Mouse (Mus musculus) layer of hippocampus, adult 11-12 months (tissue): ENCODE data around the gene Cask.

Experiments
- DNase-seq: peaks from one replicate; pipeline ENCODE4 v3.0.0; 2022; ENCODE audit warnings: low spot score

Cask gene

GRCm38 (mm10) chrX:13720296-13720829 lies 130.8 kb downstream of the Cask start:
- no peak for DNase-seq

GRCm38 (mm10) chrX:13718283-13718682 lies 132.9 kb downstream of the Cask start:
- no peak for DNase-seq

- DNase-seq: no peak
These were observed 134.2 kb downstream of the Cask start for GRCm38 (mm10) chrX:13716796-13717569.

- DNase-seq: peak; percentile 53
These were observed 141.0 kb downstream of the Cask start for GRCm38 (mm10) chrX:13710174-13710573.

GRCm38 (mm10) chrX:13705051-13705450 lies 146.1 kb downstream of the Cask start:
- no peak for DNase-seq

- no peak for DNase-seq
These were observed 150.5 kb downstream of the Cask start for GRCm38 (mm10) chrX:13700681-13701080.

GRCm38 (mm10) chrX:13691865-13692264 lies 159.3 kb downstream of the Cask start:
- DNase-seq: no peak

- DNase-seq: no peak
These were observed 162.8 kb downstream of the Cask start for GRCm38 (mm10) chrX:13688356-13688755.

GRCm38 (mm10) chrX:13686589-13686988 lies 164.6 kb downstream of the Cask start:
- no peak for DNase-seq

- DNase-seq: no peak
These were observed 169.4 kb downstream of the Cask start for GRCm38 (mm10) chrX:13681748-13682147.

- no peak for DNase-seq
These were observed 178.2 kb downstream of the Cask start for GRCm38 (mm10) chrX:13673001-13673400.

GRCm38 (mm10) chrX:13670342-13670741 lies 180.8 kb downstream of the Cask start:
- DNase-seq: no peak

- no peak for DNase-seq
These were observed 182.3 kb downstream of the Cask start for GRCm38 (mm10) chrX:13668867-13669266.

GRCm38 (mm10) chrX:13661063-13661462 lies 190.1 kb downstream of the Cask start, which contains the start of gene Gpr82:
Gpr82 (plus strand) TSS chrX:13661363.
- no peak for DNase-seq

GRCm38 (mm10) chrX:13659201-13659890 lies 191.8 kb downstream of the Cask start:
- no peak for DNase-seq

GRCm38 (mm10) chrX:13658616-13659140 lies 192.5 kb downstream of the Cask start:
- no peak for DNase-seq

- peak; percentile 54 for DNase-seq
These were observed 194.4 kb downstream of the Cask start for GRCm38 (mm10) chrX:13656721-13657120.

GRCm38 (mm10) chrX:13655906-13656305 lies 195.3 kb downstream of the Cask start:
- no peak for DNase-seq

- peak; percentile 21 for DNase-seq
These were observed 196.2 kb downstream of the Cask start for GRCm38 (mm10) chrX:13655005-13655421.

GRCm38 (mm10) chrX:13652291-13652690 lies 198.9 kb downstream of the Cask start:
- DNase-seq: no peak

- DNase-seq: no peak
These were observed 199.3 kb downstream of the Cask start for GRCm38 (mm10) chrX:13651889-13652288.

GRCm38 (mm10) chrX:13638894-13639293 lies 212.3 kb downstream of the Cask start:
- no peak for DNase-seq

- DNase-seq: no peak
These were observed 214.8 kb downstream of the Cask start for GRCm38 (mm10) chrX:13636398-13636797.
